Mouse (Mus musculus) inflammation-experienced regulatory T-cells, adult 6 months (primary cell): ENCODE measurements around the gene Atp2b2. TPM values are rescaled to one million over a fixed set of nuclear protein-coding genes. Genes with fewer than 3 reads are reported as not detected.

Experiments used
- ATAC-seq: one replicate; pipeline ENCODE4 v1.8.0; 2017
- polyA plus RNA-seq, 3 experiments: library from polyadenylated mRNA; unstranded; fragments of 100-300 nt; shearing (Covaris generic); gene quantifications; one replicate each; pipeline ENCODE4 v1.2.1; 2017

The Atp2b2 gene
- polyA plus RNA-seq, 3 experiments from 2014 or later = 0.12 to 0.15 TPM; not detected in 1

- no peak for ATAC-seq
These were observed 186.8 kb downstream of the Atp2b2 start for GRCm38 (mm10) chr6:113855581-113855980.

- ATAC-seq = no peak
These were observed 190.1 kb downstream of the Atp2b2 start for GRCm38 (mm10) chr6:113852318-113852717.

- ATAC-seq = no peak
These were observed 192.6 kb downstream of the Atp2b2 start for GRCm38 (mm10) chr6:113849819-113850218.

- no peak for ATAC-seq
These were observed 193.8 kb downstream of the Atp2b2 start for GRCm38 (mm10) chr6:113848655-113849054.

GRCm38 (mm10) chr6:113847092-113847491 lies 195.3 kb downstream of the Atp2b2 start:
- no peak for ATAC-seq

- ATAC-seq = no peak
These were observed 199.2 kb downstream of the Atp2b2 start for GRCm38 (mm10) chr6:113843248-113843647.

GRCm38 (mm10) chr6:113838493-113838892 lies 203.9 kb downstream of the Atp2b2 start:
- no peak for ATAC-seq

- ATAC-seq = no peak
These were observed 204.7 kb downstream of the Atp2b2 start for GRCm38 (mm10) chr6:113837740-113838139.

- ATAC-seq = no peak
These were observed 205.9 kb downstream of the Atp2b2 start for GRCm38 (mm10) chr6:113836545-113836944.

GRCm38 (mm10) chr6:113830463-113830862 lies 211.9 kb downstream of the Atp2b2 start:
- no peak for ATAC-seq

GRCm38 (mm10) chr6:113827309-113827708 lies 215.1 kb downstream of the Atp2b2 start:
- no peak for ATAC-seq

GRCm38 (mm10) chr6:113822417-113822816 lies 220.0 kb downstream of the Atp2b2 start:
- no peak for ATAC-seq

GRCm38 (mm10) chr6:113816690-113817089 lies 225.7 kb downstream of the Atp2b2 start:
- no peak for ATAC-seq

- ATAC-seq = no peak
These were observed 231.0 kb downstream of the Atp2b2 start for GRCm38 (mm10) chr6:113811462-113811861.

GRCm38 (mm10) chr6:113810667-113811066 lies 231.7 kb downstream of the Atp2b2 start:
- ATAC-seq = no peak

GRCm38 (mm10) chr6:113806241-113806640 lies 236.2 kb downstream of the Atp2b2 start:
- no peak for ATAC-seq

GRCm38 (mm10) chr6:113801233-113801632 lies 241.2 kb downstream of the Atp2b2 start:
- no peak for ATAC-seq

GRCm38 (mm10) chr6:113799915-113800314 lies 242.5 kb downstream of the Atp2b2 start:
- no peak for ATAC-seq

- ATAC-seq = no peak
These were observed 243.1 kb downstream of the Atp2b2 start for GRCm38 (mm10) chr6:113799349-113799748.

GRCm38 (mm10) chr6:113798921-113799320 lies 243.5 kb downstream of the Atp2b2 start:
- ATAC-seq = no peak

- no peak for ATAC-seq
These were observed 247.1 kb downstream of the Atp2b2 start for GRCm38 (mm10) chr6:113795241-113795702.

- ATAC-seq = no peak
These were observed 250.0 kb downstream of the Atp2b2 start for GRCm38 (mm10) chr6:113792368-113792767.

- no peak for ATAC-seq
These were observed 251.4 kb downstream of the Atp2b2 start for GRCm38 (mm10) chr6:113791012-113791411.

GRCm38 (mm10) chr6:113787459-113787968 lies 254.9 kb downstream of the Atp2b2 start:
- no peak for ATAC-seq

GRCm38 (mm10) chr6:113785658-113786057 lies 256.8 kb downstream of the Atp2b2 start:
- no peak for ATAC-seq
